Mouse (Mus musculus): ENCODE results near the gene Gda. TPM values are rescaled to one million over a fixed set of nuclear protein-coding genes. Genes with fewer than 3 reads are reported as not detected.

Gene Gda
- polyA plus RNA-seq, 1 experiment, result 0.78 TPM

DNA sequence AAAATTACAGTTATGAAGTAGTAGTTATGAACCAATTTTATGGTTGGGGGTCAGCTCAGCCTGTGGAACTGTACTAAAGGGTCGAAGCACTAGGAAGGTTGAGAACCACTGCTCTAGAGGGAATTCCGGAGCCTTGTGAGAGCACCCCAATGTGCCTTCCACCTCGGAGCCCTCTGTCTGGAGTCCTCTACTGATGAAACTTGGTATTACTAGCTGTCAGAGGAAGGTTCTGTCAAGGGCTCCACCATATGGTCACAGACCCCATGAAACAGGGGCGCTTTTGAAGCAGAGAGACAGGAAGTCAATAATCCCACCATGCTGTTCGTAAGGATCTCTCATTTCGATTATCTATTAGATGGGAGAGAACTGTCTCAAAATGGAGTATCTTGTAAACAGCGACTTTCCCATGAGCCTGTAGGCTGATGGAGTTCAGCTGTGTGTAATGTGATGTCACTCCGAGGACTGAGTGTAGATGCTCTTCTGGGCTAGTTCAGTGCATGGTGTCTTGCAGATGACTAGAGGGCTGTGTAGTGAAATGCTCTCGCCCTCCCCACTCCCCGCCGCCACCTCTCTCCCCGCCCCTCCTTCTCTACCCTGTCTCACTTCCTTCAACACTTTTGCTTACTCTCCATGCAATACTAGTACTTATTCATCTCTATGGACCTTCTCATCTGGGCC, 100.7 kb downstream of the Gda start:
- H3K4me1 ChIP-seq (ENCODE audit: control insufficient read depth, insufficient read depth, low read length), result peaks cover 3% of the 10 kb centered on the region
- no peaks in the 10 kb centered on the region for H3K36me3 ChIP-seq (ENCODE audit: control insufficient read depth, insufficient read depth, low read length)
- TF ChIP-seq POLR2A (IDR thresholded peaks at IDR 0.05; ENCODE audit: control insufficient read depth, low read depth, low read length), result no peak
- TF ChIP-seq CTCF (IDR thresholded peaks at IDR 0.05; ENCODE audit: control insufficient read depth, insufficient read depth, insufficient replicate concordance, low read depth, low read length), result no peak
- no peak overlapping the region for H3K4me3 ChIP-seq (ENCODE audit: control insufficient read depth, low read depth, low read length)
- H3K27me3 ChIP-seq (ENCODE audit: control insufficient read depth, insufficient read depth, low read length), result no peaks in the 10 kb centered on the region
- no peak overlapping the region for H3K27ac ChIP-seq (ENCODE audit: control insufficient read depth, insufficient read depth, low read depth, low read length)

DNA sequence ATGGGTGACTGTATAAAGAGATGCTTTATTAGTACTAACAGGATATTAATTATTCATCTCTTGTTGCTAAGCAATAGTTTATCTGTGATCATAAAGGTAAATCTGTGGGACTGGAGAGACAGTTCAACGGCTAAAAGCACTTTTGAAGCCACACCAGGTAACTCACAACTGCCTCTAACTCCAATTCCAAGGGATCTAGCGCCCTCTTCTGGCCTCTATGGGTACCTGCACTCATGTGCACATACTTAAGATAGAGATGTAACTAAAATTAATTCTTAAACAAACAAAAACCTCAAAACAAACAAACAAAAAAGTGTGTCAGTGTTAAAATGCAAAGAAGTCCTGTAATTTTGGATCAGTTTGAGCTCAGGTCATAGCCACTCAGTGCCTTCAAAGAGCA, 101.9 kb downstream of the Gda start:
- H3K27ac ChIP-seq (ENCODE audit: control insufficient read depth, insufficient read depth, low read depth, low read length), result no peak overlapping the region
- TF ChIP-seq CTCF (IDR thresholded peaks at IDR 0.05; ENCODE audit: control insufficient read depth, insufficient read depth, insufficient replicate concordance, low read depth, low read length) (no peak), POLR2A (IDR thresholded peaks at IDR 0.05; ENCODE audit: control insufficient read depth, low read depth, low read length) (no peak)
- no peak overlapping the region for H3K4me3 ChIP-seq (ENCODE audit: control insufficient read depth, low read depth, low read length)
- H3K4me1 ChIP-seq (ENCODE audit: control insufficient read depth, insufficient read depth, low read length), result peaks cover 3% of the 10 kb centered on the region
- no peaks in the 10 kb centered on the region for H3K27me3 ChIP-seq (ENCODE audit: control insufficient read depth, insufficient read depth, low read length)
- H3K36me3 ChIP-seq (ENCODE audit: control insufficient read depth, insufficient read depth, low read length), result no peaks in the 10 kb centered on the region

DNA sequence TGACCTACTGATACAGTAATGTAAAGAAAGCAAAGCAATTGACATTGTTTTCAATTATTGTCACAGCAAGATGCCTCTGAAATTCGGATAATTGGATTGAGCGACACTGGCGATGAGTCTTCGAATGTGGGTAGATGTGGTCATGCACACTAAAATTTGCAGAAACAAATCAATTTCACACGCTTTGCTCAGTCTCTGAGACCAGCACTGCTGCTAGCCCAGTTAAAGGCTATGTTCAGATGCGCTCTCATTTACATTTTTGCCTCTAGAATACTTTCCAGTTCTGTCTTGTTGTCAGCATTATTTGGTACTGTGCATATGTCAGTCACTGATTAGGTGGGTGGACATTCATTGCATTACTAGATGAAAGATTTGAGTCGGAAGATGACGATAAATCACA, 102.5 kb downstream of the Gda start:
- no peaks in the 10 kb centered on the region for H3K36me3 ChIP-seq (ENCODE audit: control insufficient read depth, insufficient read depth, low read length)
- no peak overlapping the region for H3K27ac ChIP-seq (ENCODE audit: control insufficient read depth, insufficient read depth, low read depth, low read length)
- H3K4me1 ChIP-seq (ENCODE audit: control insufficient read depth, insufficient read depth, low read length), result peaks cover 3% of the 10 kb centered on the region
- no peak overlapping the region for H3K4me3 ChIP-seq (ENCODE audit: control insufficient read depth, low read depth, low read length)
- no peak for TF ChIP-seq CTCF (IDR thresholded peaks at IDR 0.05; ENCODE audit: control insufficient read depth, insufficient read depth, insufficient replicate concordance, low read depth, low read length)
- TF ChIP-seq POLR2A (IDR thresholded peaks at IDR 0.05; ENCODE audit: control insufficient read depth, low read depth, low read length), result no peak
- H3K27me3 ChIP-seq (ENCODE audit: control insufficient read depth, insufficient read depth, low read length), result no peaks in the 10 kb centered on the region

DNA sequence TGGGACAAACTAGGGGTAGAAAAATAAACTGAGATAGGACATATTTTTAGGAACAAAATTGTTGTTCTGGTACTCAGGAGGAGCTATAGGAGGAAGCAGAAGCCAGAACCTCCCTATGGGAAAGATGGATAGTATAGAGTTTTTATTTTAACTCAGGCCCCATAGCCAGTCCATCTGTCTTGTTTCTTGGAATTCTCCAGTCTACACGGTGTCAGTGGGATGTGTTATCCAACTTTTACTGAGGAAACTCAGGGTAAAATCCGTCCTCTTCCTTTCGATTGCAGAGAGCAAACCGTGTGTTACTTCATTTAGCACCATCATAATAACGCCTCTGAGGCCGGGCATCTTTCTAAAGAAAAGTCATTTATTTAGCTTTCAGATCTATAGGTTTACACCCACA, 104.1 kb downstream of the Gda start:
- Histone ChIP-seq H3K27me3 (ENCODE audit: control insufficient read depth, insufficient read depth, low read length) (no peaks in the 10 kb centered on the region), H3K36me3 (ENCODE audit: control insufficient read depth, insufficient read depth, low read length) (no peaks in the 10 kb centered on the region), H3K27ac (ENCODE audit: control insufficient read depth, insufficient read depth, low read depth, low read length) (no peak overlapping the region), H3K4me1 (ENCODE audit: control insufficient read depth, insufficient read depth, low read length) (peaks cover 3% of the 10 kb centered on the region), H3K4me3 (ENCODE audit: control insufficient read depth, low read depth, low read length) (no peak overlapping the region)
- TF ChIP-seq POLR2A (IDR thresholded peaks at IDR 0.05; ENCODE audit: control insufficient read depth, low read depth, low read length) (no peak), CTCF (IDR thresholded peaks at IDR 0.05; ENCODE audit: control insufficient read depth, insufficient read depth, insufficient replicate concordance, low read depth, low read length) (no peak)

DNA sequence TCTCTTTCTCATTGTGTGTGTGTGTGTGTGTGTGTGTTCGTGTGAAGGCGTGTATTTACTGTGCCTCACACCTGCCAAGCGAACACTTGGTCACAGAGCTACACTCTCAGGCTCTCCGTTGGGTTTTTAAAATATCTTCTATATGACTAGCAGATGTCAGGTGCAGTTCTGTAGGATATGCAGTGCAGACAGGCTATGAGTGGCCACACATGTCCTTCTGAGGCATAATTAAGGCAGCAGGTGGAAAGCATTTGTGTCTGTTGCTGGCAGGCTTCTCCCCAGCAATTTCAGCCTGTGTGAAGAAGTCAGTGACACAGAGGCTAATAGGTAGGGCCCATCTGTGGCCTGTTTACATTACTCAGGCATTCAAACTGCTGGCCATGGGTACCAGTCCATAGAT, 104.7 kb downstream of the Gda start:
- Histone ChIP-seq H3K36me3 (ENCODE audit: control insufficient read depth, insufficient read depth, low read length) (no peaks in the 10 kb centered on the region), H3K4me3 (ENCODE audit: control insufficient read depth, low read depth, low read length) (no peak overlapping the region), H3K27ac (ENCODE audit: control insufficient read depth, insufficient read depth, low read depth, low read length) (no peak overlapping the region), H3K4me1 (ENCODE audit: control insufficient read depth, insufficient read depth, low read length) (peaks cover 3% of the 10 kb centered on the region), H3K27me3 (ENCODE audit: control insufficient read depth, insufficient read depth, low read length) (no peaks in the 10 kb centered on the region)
- no peak for TF ChIP-seq CTCF (IDR thresholded peaks at IDR 0.05; ENCODE audit: control insufficient read depth, insufficient read depth, insufficient replicate concordance, low read depth, low read length)
- no peak for TF ChIP-seq POLR2A (IDR thresholded peaks at IDR 0.05; ENCODE audit: control insufficient read depth, low read depth, low read length)

DNA sequence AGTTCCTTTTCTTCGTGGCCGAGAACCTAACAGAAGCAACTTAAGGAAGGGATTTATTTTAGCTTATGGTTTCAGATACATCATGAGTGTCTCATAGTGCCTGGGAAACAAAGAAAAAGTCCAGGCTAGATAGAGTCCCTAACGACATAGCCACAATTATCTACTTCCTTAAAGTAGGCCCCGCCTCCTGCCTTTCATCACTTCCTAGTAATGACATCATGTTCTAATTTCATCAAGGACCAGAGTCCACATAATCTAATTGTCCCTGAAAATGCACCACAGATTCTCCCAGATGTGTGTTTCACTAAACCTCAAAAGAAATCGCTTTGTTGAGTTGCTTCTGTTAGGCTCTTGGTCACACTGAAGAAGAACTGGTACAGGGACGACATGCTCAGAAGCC, 115.5 kb downstream of the Gda start:
- Histone ChIP-seq H3K4me3 (ENCODE audit: control insufficient read depth, low read depth, low read length) (peak overlapping the region; percentile 52; the same call in 1 of the 2 replicates), H3K36me3 (ENCODE audit: control insufficient read depth, insufficient read depth, low read length) (no peaks in the 10 kb centered on the region), H3K4me1 (ENCODE audit: control insufficient read depth, insufficient read depth, low read length) (no peaks in the 10 kb centered on the region), H3K27me3 (ENCODE audit: control insufficient read depth, insufficient read depth, low read length) (no peaks in the 10 kb centered on the region), H3K27ac (ENCODE audit: control insufficient read depth, insufficient read depth, low read depth, low read length) (no peak overlapping the region)
- no peak for TF ChIP-seq POLR2A (IDR thresholded peaks at IDR 0.05; ENCODE audit: control insufficient read depth, low read depth, low read length)
- TF ChIP-seq CTCF (IDR thresholded peaks at IDR 0.05; ENCODE audit: control insufficient read depth, insufficient read depth, insufficient replicate concordance, low read depth, low read length), result no peak

DNA sequence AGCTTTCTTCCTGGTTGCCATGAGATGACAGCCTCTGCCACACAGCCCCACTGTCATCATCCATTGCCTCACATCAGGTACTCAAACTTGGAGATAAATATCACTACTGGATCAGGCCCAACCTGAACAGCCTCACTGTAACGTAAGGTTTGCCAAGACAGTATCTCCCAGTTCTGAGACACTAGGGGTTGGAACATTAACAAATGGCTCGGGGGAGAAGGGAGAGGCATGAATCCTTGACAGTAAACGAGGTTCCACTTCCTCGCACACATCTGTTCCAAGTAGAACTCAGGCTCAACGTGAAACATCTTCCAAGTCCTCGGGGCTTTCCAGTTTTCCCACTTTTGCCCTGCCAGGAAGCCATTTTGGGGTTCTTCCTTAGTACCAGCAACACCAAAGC, 123.6 kb downstream of the Gda start:
- H3K36me3 ChIP-seq (ENCODE audit: control insufficient read depth, insufficient read depth, low read length), result no peaks in the 10 kb centered on the region
- peak overlapping the region; percentile 11; the same call in 1 of the 2 replicates for H3K4me3 ChIP-seq (ENCODE audit: control insufficient read depth, low read depth, low read length)
- peaks cover 9% of the 10 kb centered on the region for H3K4me1 ChIP-seq (ENCODE audit: control insufficient read depth, insufficient read depth, low read length)
- H3K27ac ChIP-seq (ENCODE audit: control insufficient read depth, insufficient read depth, low read depth, low read length), result no peak overlapping the region
- TF ChIP-seq CTCF (IDR thresholded peaks at IDR 0.05; ENCODE audit: control insufficient read depth, insufficient read depth, insufficient replicate concordance, low read depth, low read length) (no peak), POLR2A (IDR thresholded peaks at IDR 0.05; ENCODE audit: control insufficient read depth, low read depth, low read length) (no peak)
- H3K27me3 ChIP-seq (ENCODE audit: control insufficient read depth, insufficient read depth, low read length), result no peaks in the 10 kb centered on the region

Data from testis, adult 2 months (tissue).